ENCODE assay signal across 11 mouse cellular contexts in genomic region chr4:133553448-133554330, GRCm38 (mm10). TPM values are rescaled to one million over a fixed set of nuclear protein-coding genes. Genes with fewer than 3 reads are reported as not detected.
DNase-seq lines count a peak whose midpoint lies in the region; ATAC-seq and TF ChIP-seq lines count a peak whose summit lies in the region.
"Had no signal": no experiment of that assay in that cellular context is flagged by ENCODE, and none has a peak within 500 bp of the region (broad histone marks: within the 10 kb centered on the region; RNA-seq: fewer than 3 reads in every experiment).

No protein-coding gene starts in this region.

- H3K4me3 ChIP-seq in spleen, adult 2 months (ENCODE audit: extremely low read depth, insufficient read depth, insufficient read length), result peak overlapping the region; percentile 11; the same call in 1 of the 2 replicates
- H3K4me3 ChIP-seq in stomach, postnatal 0 days (ENCODE audit: low read depth, low read length), result no peak overlapping the region
- H3K4me3 ChIP-seq in midbrain, embryonic 15.5 days, result no peak overlapping the region
- no peak overlapping the region for H3K4me3 ChIP-seq in midbrain, embryonic 13.5 days (replicated peaks)
- H3K4me3 ChIP-seq: hindbrain, embryonic 15.5 days had no signal

- TF ChIP-seq POLR2A in spleen, adult 2 months (IDR thresholded peaks at IDR 0.05; ENCODE audit: low read depth, low read length), result no peak

- no peaks in the 10 kb centered on the region for H3K4me1 ChIP-seq in spleen, adult 2 months (ENCODE audit: control insufficient read depth, insufficient read depth, insufficient read length)
- H3K4me1 ChIP-seq in stomach, postnatal 0 days (replicated peaks; ENCODE audit: control insufficient read depth, insufficient read depth), result no peaks in the 10 kb centered on the region
- no peaks in the 10 kb centered on the region for H3K4me1 ChIP-seq in midbrain, embryonic 15.5 days
- no peaks in the 10 kb centered on the region for H3K4me1 ChIP-seq in midbrain, embryonic 13.5 days (replicated peaks)
- H3K4me1 ChIP-seq: hindbrain, embryonic 15.5 days had no signal

- peak overlapping the region; percentile 32 for H3K4me2 ChIP-seq in stomach, postnatal 0 days (replicated peaks; ENCODE audit: low read depth)
- no peak overlapping the region for H3K4me2 ChIP-seq in midbrain, embryonic 15.5 days
- no peak overlapping the region for H3K4me2 ChIP-seq in midbrain, embryonic 13.5 days (replicated peaks)
- H3K4me2 ChIP-seq: hindbrain, embryonic 15.5 days had no signal

- no peak overlapping the region for H3K27ac ChIP-seq in spleen, adult 2 months (ENCODE audit: insufficient read depth, low read length)
- peak overlapping the region; percentile 71 for H3K27ac ChIP-seq in stomach, postnatal 0 days (replicated peaks)
- no peak overlapping the region for H3K27ac ChIP-seq in midbrain, embryonic 15.5 days
- no peak overlapping the region for H3K27ac ChIP-seq in midbrain, embryonic 13.5 days
- H3K27ac ChIP-seq: hindbrain, embryonic 15.5 days had no signal

- H3K36me3 ChIP-seq in spleen, adult 2 months (ENCODE audit: control insufficient read depth, insufficient read depth, low read length), result no peaks in the 10 kb centered on the region
- no peaks in the 10 kb centered on the region for H3K36me3 ChIP-seq in stomach, postnatal 0 days (ENCODE audit: control insufficient read depth, insufficient read depth, low read length)
- no peaks in the 10 kb centered on the region for H3K36me3 ChIP-seq in midbrain, embryonic 15.5 days (replicated peaks)
- H3K36me3 ChIP-seq in midbrain, embryonic 13.5 days, result no peaks in the 10 kb centered on the region
- H3K36me3 ChIP-seq: hindbrain, embryonic 15.5 days had no signal

- no peaks in the 10 kb centered on the region for H3K9me3 ChIP-seq in stomach, postnatal 0 days (ENCODE audit: control insufficient read depth, low read length)
- no peaks in the 10 kb centered on the region for H3K9me3 ChIP-seq in midbrain, embryonic 15.5 days
- H3K9me3 ChIP-seq in midbrain, embryonic 13.5 days, result no peaks in the 10 kb centered on the region
- H3K9me3 ChIP-seq: hindbrain, embryonic 15.5 days had no signal

- DNase-seq in cerebellum, adult 11-12 months, result peak; percentile 44
- DNase-seq in cerebellum, postnatal 4 days (ENCODE audit: low spot score in 2 of 2), result no peak
- no peak for DNase-seq in spleen, adult 2 months (ENCODE audit: low read depth in 1 of 2, low spot score in 2 of 2)
- no peak for DNase-seq in spleen, postnatal 10 days (ENCODE audit: low spot score in 2 of 2)
- DNase-seq in stomach, postnatal 0 days (ENCODE audit: low spot score), result peak; percentile 45
- DNase-seq: layer of hippocampus, adult 9-11 months; lung, adult 18-20 months had no signal

- no peak overlapping the region for H3K9ac ChIP-seq in stomach, postnatal 0 days (ENCODE audit: low read length)
- no peak overlapping the region for H3K9ac ChIP-seq in midbrain, embryonic 15.5 days
- no peak overlapping the region for H3K9ac ChIP-seq in midbrain, embryonic 13.5 days (replicated peaks)
- H3K9ac ChIP-seq: hindbrain, embryonic 15.5 days had no signal

- no peaks in the 10 kb centered on the region for H3K27me3 ChIP-seq in spleen, adult 2 months (ENCODE audit: control insufficient read depth, insufficient read depth, low read length)
- H3K27me3 ChIP-seq in stomach, postnatal 0 days (ENCODE audit: control insufficient read depth, insufficient read depth, low read length), result no peaks in the 10 kb centered on the region
- no peaks in the 10 kb centered on the region; the same call in 1 of the 2 replicates for H3K27me3 ChIP-seq in midbrain, embryonic 15.5 days (replicated peaks)
- peaks cover 10% of the 10 kb centered on the region; the same call in 1 of the 2 replicates for H3K27me3 ChIP-seq in midbrain, embryonic 13.5 days
- H3K27me3 ChIP-seq: hindbrain, embryonic 15.5 days had no signal

- peak; percentile 46 to 55 for ATAC-seq in hematopoietic stem cell, adult 5-6 weeks (replicated peaks in 1 of 2; ENCODE audit: insufficient read depth in 1 of 2, low FRiP score in 2 of 2, low TSS enrichment in 1 of 2, low read depth in 1 of 2, poor library complexity in 2 of 2, severe bottlenecking in 2 of 2)
- ATAC-seq in stomach, postnatal 0 days (ENCODE audit: low FRiP score, low TSS enrichment), result peak; percentile 49
- ATAC-seq in midbrain, embryonic 15.5 days (replicated peaks), result no peak
- ATAC-seq in midbrain, embryonic 13.5 days, result no peak

- no peak for TF ChIP-seq CTCF in spleen, adult 2 months (IDR thresholded peaks at IDR 0.05; ENCODE audit: extremely low read depth, insufficient read depth, insufficient read length, insufficient replicate concordance)
- TF ChIP-seq CTCF in stomach, postnatal 0 days (IDR thresholded peaks at IDR 0.05; ENCODE audit: low read depth), result no peak

- no peak for TF ChIP-seq EP300 in stomach, postnatal 0 days (optimal IDR thresholded peaks at IDR 0.05)

- WGBS in spleen, adult 2 months, result 33% methylated on average over 19 of the region's 19 CpGs
- WGBS in stomach, postnatal 0 days, result 58% methylated on average over 19 of the region's 19 CpGs
- WGBS in midbrain, embryonic 15.5 days, result 79% methylated on average over 19 of the region's 19 CpGs
- WGBS in midbrain, embryonic 13.5 days, result 76% methylated on average over 19 of the region's 19 CpGs

RNA-seq across cellular contexts. Expression of gene Nr0b2, which starts 0.5 kb away (rescaled TPM):
- polyA plus RNA-seq in spleen, adult 2 months (2012; rRNA removed), result 3.2 and 4.0 TPM in 2 replicates
- total RNA-seq in hematopoietic stem cell, adult 5-6 weeks (2017), result not detected in 2 replicates
- polyA plus RNA-seq in stomach, postnatal 0 days (2015; fragmentation: Nextera tagmentation; extraction: Ambion mirVana), result 4.7 and 5.2 TPM in 2 replicates
- polyA plus RNA-seq in midbrain, embryonic 15.5 days (2015; fragmentation: Nextera tagmentation; extraction: Ambion mirVana), result 0.15 TPM in 1 of 2 replicates, not detected in the other
- not detected in 2 replicates for polyA plus RNA-seq in midbrain, embryonic 13.5 days (2015; fragmentation: Nextera tagmentation; extraction: Ambion mirVana)
- polyA plus RNA-seq: hindbrain, embryonic 15.5 days had no signal

RNA-seq across cellular contexts. Expression of gene Nudc, which starts 7.9 kb away (rescaled TPM):
- 28.6 and 28.7 TPM in 2 replicates for polyA plus RNA-seq in spleen, adult 2 months (2012; rRNA removed)
- 194 and 277 TPM in 2 replicates for total RNA-seq in hematopoietic stem cell, adult 5-6 weeks (2017)
- polyA plus RNA-seq in stomach, postnatal 0 days (2015; fragmentation: Nextera tagmentation; extraction: Ambion mirVana), result 122 and 125 TPM in 2 replicates
- polyA plus RNA-seq in midbrain, embryonic 15.5 days (2015; fragmentation: Nextera tagmentation; extraction: Ambion mirVana), result 246 and 255 TPM in 2 replicates
- 256 and 272 TPM in 2 replicates for polyA plus RNA-seq in midbrain, embryonic 13.5 days (2015; fragmentation: Nextera tagmentation; extraction: Ambion mirVana)

RNA-seq across cellular contexts. Expression of gene Gpatch3, which starts 20.9 kb away (rescaled TPM):
- 3.7 and 6.0 TPM in 2 replicates for polyA plus RNA-seq in spleen, adult 2 months (2012; rRNA removed)
- total RNA-seq in hematopoietic stem cell, adult 5-6 weeks (2017), result 11.9 and 20.9 TPM in 2 replicates
- polyA plus RNA-seq in stomach, postnatal 0 days (2015; fragmentation: Nextera tagmentation; extraction: Ambion mirVana), result 3.6 and 3.8 TPM in 2 replicates
- 8.1 and 9.1 TPM in 2 replicates for polyA plus RNA-seq in midbrain, embryonic 15.5 days (2015; fragmentation: Nextera tagmentation; extraction: Ambion mirVana)
- polyA plus RNA-seq in midbrain, embryonic 13.5 days (2015; fragmentation: Nextera tagmentation; extraction: Ambion mirVana), result 7.6 and 7.8 TPM in 2 replicates

RNA-seq across cellular contexts. Expression of gene Gpn2, which starts 30.5 kb away (rescaled TPM):
- polyA plus RNA-seq in spleen, adult 2 months (2012; rRNA removed), result 36.1 and 55.9 TPM in 2 replicates
- 15.1 and 21.8 TPM in 2 replicates for total RNA-seq in hematopoietic stem cell, adult 5-6 weeks (2017)
- 13.9 and 14.8 TPM in 2 replicates for polyA plus RNA-seq in stomach, postnatal 0 days (2015; fragmentation: Nextera tagmentation; extraction: Ambion mirVana)
- polyA plus RNA-seq in midbrain, embryonic 15.5 days (2015; fragmentation: Nextera tagmentation; extraction: Ambion mirVana), result 18.2 and 21.2 TPM in 2 replicates
- 20.6 and 23.5 TPM in 2 replicates for polyA plus RNA-seq in midbrain, embryonic 13.5 days (2015; fragmentation: Nextera tagmentation; extraction: Ambion mirVana)

RNA-seq across cellular contexts. Expression of gene Kdf1, which starts 34.9 kb away (rescaled TPM):
- 0.65 and 0.76 TPM in 2 replicates for polyA plus RNA-seq in spleen, adult 2 months (2012; rRNA removed)
- total RNA-seq in hematopoietic stem cell, adult 5-6 weeks (2017), result not detected in 2 replicates
- polyA plus RNA-seq in stomach, postnatal 0 days (2015; fragmentation: Nextera tagmentation; extraction: Ambion mirVana), result 29.2 and 34.2 TPM in 2 replicates
- 0.95 and 0.99 TPM in 2 replicates for polyA plus RNA-seq in midbrain, embryonic 15.5 days (2015; fragmentation: Nextera tagmentation; extraction: Ambion mirVana)
- polyA plus RNA-seq in midbrain, embryonic 13.5 days (2015; fragmentation: Nextera tagmentation; extraction: Ambion mirVana), result 0.15 and 0.24 TPM in 2 replicates

Comparison
In these comparisons a context has a peak if more than half of its experiments do, and no peak if none do; other contexts are left out.
1. DNase-seq: peak in cerebellum, adult 11-12 months (single experiment) and stomach, postnatal 0 days (single experiment); none in cerebellum, postnatal 4 days (0 of 2), spleen, adult 2 months (0 of 2) and spleen, postnatal 10 days (0 of 2).
2. ATAC-seq: peak in hematopoietic stem cell, adult 5-6 weeks (2 of 2) and stomach, postnatal 0 days (single experiment); none in midbrain, embryonic 15.5 days (single experiment) and midbrain, embryonic 13.5 days (single experiment).